Mouse (Mus musculus): ENCODE results near the gene Zfp286.
A peak's percentile ranks its signal among the peaks of the same experiment; 100 is the strongest.

The Zfp286 gene

DNA sequence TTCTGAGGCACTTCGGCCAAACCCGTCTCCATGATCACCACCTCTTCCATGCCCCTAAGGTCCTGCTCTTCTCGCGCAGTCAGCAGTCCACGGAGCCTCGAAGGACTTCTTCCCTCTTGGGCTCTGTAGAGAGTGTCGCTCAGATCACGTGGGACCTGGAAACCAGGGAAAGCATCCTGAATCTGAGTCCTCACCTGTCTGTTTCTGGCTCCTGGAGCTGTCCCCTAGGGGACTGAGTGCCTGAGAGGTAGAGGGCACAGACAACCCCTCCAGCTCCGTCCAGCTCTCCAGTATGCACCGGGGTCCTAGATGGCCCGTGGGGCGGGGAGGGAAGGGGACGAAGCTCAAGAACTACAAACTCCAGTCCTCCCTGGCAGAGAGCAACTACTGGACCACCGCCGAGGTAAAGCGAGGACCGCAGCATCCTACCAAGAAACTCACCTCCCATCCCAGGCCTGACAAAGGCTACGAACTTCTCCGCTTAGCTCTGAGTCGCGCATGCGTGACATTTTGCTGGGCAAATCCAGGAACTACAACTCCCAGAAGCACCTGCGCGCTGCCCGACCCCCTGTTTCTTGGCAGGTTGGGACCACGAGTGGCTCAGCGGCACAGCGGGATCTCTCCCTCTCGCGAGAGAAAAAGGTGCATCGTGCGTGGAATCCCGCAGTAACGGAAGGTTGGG lies at the start of gene Zfp286:
Gene Zfp286, minus strand, starts transcription at position 528 of the 682 bp plus-strand sequence.
- DNase-seq: peak; percentile 95

GRCm38 (mm10) chr11:62831906-62832305 lies 42.6 kb upstream of the Zfp286 start:
- no peak for DNase-seq

- no peak for DNase-seq
Measured at GRCm38 (mm10) chr11:62830387-62830786, 41.1 kb upstream of the Zfp286 start.

- DNase-seq: no peak
Measured at GRCm38 (mm10) chr11:62827911-62828310, 38.6 kb upstream of the Zfp286 start.

GRCm38 (mm10) chr11:62827135-62827534 lies 37.9 kb upstream of the Zfp286 start:
- DNase-seq: no peak

DNA sequence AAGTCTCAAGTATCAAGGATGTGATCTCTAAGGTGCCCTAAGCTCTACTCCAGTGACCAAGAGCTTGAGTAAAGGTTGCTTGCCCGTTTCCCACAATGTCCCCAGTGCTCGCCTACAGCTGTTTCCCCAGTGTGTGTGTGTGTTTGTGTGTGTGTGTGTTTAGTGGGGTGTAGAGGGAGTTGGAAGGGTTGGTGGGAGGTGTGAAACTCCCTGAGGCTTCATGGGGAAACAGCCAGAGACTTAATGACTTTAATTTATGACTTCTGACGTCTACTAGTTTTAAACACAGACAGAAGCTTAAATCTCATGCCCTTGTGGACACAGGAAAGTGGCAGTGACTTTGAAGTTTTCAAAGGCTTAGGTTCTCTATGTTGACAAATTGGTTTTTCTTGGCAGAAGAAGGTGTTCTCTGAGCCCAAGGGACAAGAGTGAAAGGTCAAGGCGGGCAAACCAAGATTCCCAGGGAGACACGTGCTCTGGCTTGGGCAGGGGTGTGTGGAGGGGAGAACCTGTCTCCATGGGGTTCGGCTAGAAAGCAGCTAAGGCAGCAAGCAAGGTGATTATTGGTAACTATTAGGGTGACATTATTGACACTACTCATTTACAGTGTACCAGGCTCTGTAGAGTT lies 37.0 kb upstream of the Zfp286 start:
- no peak for DNase-seq

DNA sequence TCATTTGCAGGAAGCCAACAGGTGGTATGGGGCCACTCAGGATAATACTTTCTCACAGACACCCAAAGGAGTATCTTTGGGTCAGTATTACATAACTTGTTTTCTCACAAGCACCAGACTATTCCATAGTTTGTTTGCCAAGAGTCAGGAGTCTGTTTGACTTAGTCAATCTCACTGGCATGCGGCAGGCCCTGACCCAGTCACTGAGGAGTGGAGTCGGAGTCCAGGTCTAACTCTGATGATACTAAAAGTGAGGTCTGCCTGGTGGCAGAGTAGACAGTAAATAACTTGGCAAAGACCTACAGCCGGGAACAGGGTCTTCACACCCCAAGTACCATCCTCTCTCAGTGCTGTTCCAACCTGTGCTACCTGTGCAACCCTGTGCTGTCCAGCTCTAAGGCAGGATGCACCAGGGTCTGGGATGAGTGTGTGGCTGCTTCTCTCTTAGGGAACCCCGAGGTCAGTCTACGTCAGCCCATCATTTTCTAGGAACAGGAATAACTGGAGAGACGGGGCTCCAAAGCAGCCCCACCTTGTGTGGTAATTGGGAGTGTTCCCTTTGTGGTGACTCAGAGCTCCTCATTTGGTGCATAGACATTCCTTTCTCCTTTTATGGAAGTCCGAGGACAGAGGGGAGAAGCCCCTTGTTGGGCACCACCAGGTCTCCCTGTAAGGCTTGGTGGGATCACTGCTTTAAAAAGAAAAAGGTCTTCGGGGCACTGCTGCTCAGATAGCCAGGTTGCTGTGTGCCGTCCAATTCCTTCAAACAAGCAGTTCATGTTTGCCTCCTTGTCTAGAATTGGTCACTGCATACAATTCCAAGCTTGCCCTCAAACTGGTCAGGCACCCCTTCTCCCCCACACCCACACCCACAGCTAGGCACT lies 36.2 kb upstream of the Zfp286 start:
- DNase-seq: no peak

GRCm38 (mm10) chr11:62824211-62824610 lies 34.9 kb upstream of the Zfp286 start:
- DNase-seq: no peak

DNA sequence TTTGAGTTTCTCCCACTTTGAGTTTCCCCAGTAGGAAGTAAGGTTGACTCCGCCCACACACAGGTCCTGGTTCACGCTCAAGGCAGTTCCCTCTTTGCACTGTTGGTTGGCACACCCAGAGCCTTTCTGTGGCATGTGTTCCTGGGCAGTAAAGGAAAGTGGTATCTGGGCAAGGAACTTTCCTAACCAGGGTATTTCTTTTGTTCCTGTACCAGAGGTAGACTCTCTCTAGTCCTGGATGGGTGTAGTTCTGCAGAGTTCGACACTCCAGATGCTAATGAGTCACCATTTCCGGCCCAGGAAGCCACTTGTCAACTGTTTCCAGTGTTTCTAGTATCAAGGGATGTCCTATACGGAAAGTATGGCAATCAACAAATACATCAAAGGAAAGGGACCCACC lies 32.6 kb upstream of the Zfp286 start:
- no peak for DNase-seq

- DNase-seq: peak; percentile 11
Measured at GRCm38 (mm10) chr11:62820661-62821437, 31.6 kb upstream of the Zfp286 start.

DNA sequence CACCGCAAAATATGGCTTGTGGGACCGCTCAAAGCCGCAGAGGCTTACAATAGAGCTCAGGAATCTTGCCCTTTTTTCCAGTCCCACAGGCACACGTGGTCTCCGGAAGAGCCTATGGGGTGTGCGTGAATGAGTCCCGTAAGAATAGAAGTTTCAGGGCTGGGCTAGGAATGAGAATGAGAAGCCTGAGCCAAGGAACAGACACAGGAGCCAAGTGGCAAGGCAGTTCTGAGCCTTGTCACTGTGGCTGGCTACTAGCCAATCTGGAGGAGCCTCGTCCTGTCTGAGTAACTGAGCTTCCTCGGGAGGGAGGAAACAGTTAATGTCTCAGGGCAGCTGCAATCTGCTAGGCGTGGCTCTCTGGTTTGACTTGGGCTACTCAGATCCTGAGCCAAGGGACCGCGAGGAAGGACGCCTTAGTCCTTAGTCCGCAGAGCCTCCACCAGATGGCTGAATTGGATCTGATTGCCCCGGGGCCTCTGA lies 30.8 kb upstream of the Zfp286 start, which contains the start of gene Trim16:
Gene Trim16, plus strand, starts transcription at position 173 of the 483 bp plus-strand sequence.
- DNase-seq: peak; percentile 40

DNA sequence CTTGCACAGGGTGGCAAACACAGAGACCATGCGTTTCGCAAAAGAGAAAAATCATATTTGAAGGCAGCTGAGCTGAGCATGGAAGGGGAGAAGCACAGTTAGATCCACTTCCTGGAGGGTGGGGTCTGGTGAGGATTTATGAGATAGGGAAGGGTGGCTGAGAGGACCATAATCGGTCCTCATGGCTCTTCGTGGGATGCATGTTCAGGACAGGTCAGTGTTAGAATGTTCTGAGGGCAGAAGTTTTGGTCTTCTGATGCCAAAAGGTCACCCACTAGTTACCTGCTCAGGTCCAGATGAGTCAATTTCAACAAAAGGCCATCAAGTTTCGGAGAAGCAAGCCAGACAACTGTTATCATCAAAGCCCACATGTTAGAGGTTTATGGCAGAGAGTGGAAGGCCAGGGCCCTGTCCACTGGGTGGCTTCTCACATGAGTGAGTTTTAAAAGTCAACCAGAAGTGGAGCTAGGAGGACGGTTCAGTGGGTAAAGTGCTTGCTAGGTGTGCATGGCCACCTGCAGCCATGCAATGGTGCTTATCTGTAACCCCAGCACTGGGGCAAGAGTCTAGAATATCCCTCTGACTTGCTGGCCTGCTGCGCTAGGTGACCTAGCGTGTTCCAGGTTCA lies 29.9 kb upstream of the Zfp286 start:
- DNase-seq: no peak

DNA sequence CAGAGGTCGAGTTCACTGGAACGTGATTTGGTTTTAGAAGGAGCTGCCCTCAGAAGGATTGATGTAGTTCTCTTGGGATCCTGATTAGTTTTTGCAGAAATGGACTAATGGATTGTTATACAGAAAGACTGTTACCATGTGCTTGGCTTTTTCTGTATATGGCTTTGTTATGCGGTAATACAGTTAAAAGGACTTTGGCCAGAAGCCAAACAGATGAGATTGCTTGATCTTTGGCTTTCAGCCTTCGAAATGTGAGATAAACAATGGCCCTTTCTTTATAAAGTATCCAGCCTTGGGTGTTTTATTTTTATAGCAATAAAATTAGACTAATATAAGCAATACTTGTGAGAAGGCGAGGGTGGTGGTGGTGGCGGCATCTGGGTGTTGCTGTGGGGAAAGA lies 27.3 kb upstream of the Zfp286 start:
- no peak for DNase-seq

DNA sequence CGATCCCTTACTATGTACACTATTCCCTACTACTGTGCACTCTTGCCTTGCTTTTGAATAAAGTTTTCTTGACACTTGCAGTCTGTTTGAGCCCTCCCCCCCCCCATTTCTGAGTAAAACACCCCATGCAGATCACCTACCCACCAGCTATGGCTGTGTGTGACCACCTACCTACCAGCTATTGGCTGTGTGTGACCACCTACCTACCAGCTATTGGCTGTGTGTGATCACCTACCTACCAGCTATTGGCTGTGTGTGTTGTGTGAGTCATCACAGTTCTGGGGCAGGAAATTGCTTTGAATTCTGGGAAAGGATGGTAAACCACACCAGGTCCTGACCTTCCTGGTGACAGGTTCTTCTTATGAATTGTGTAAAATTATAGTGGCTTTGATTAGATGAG lies 26.2 kb upstream of the Zfp286 start:
- DNase-seq: no peak

DNA sequence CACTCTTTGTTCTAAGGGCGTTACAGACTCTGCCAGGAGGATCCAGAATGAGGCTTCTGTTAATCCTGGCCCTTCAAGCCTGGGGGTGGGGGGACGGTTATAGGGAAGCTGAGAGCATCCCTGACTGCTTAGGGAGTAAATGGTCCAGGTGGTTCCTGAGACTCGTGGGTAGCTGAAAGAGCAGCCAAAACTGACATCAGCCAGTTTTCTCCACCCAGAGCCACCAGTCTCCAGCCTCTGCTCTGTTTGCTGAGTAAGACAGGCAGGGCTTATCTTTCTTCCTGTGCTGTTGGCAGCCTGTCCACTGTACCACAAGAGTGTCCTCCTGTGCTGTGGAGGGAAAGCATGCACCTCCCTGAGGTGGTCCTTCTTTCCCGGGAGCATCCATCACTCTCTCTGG lies 25.4 kb upstream of the Zfp286 start:
- DNase-seq: no peak

GRCm38 (mm10) chr11:62813970-62814624 lies 24.8 kb upstream of the Zfp286 start:
- DNase-seq: no peak

DNA sequence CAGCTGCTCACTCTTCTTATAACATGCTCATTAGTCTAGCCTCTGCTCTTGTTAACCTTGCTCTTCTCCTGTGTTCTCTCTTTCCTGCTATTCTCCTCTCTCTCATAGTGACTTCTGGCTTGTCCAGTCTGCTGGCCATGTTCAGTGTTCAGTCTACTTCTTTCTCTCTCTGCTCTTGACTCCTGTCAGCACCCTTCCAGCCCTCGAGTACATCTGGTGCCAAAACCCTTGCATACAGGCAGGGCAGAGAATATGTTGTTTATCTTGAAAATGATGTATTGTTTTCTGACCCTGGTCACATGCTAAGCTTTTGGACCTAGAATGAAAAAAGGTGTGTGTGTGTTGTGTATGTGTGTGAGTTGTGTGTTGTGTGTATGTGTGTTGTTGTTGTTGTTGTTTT lies 24.2 kb upstream of the Zfp286 start:
- no peak for DNase-seq

DNA sequence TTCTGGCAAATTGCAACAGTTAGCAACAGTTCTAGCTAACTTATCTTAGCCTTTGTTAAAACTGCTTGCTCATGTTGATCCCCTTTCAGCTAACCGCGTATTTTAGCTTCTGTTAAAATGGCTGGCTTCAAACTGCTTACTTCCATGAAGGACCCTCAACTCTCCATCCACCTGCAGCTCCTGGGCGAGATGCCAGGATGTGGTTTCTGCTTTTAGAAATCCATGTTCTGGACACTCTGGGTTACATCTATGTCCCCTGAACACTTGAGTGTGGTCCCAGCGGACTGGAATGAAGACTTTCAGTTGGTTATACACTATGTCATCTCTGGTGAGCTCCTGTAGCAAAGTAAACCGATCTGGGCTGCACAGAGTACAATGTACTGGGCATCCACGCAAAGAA lies 23.0 kb upstream of the Zfp286 start:
- no peak for DNase-seq

DNA sequence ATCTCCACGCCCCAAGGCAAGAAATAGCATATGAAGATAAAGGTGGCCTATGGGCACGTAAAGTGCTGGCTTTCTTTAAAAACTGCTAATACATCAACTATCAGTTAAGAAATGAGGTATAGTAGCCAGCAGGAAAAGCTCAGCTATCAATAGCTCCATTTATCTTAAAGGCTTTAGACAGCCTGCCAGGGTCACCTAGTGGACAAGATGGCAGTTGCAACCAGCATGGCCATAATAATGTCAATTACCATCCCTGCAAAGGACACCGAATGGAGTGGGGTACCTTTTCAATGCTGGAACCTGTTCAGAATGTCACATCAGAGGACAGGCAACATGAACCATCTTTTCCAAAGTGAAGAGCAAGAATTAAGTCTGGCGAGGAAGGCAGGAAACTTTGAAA lies 19.9 kb upstream of the Zfp286 start:
- DNase-seq: peak; percentile 16

- DNase-seq: no peak
Measured at GRCm38 (mm10) chr11:62807965-62808364, 18.7 kb upstream of the Zfp286 start.

DNA sequence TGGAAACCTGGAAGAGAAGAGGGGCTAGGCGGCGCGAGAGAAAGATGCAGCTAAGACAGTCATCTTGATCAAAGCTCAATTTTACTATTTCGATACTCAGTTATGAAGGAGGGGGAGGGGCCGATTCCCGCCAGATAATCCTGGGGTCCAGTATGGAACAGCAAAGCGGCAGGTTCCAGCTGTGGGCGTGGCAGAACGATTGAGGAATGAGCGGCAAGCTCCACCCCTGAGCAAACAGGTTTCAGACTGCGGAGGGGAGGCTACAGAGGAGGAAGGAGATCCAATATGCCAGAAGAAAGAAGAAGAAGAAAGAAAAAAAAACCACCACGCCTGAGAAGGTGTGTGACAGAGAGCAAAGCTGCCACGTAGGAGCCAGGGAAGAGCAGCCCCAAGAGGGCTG lies 14.9 kb upstream of the Zfp286 start:
- DNase-seq: no peak

GRCm38 (mm10) chr11:62789617-62789936 lies 315 bp upstream of the Zfp286 start:
- DNase-seq: no peak
